Mouse (Mus musculus): ENCODE measurements around the gene Add3.

DNA sequence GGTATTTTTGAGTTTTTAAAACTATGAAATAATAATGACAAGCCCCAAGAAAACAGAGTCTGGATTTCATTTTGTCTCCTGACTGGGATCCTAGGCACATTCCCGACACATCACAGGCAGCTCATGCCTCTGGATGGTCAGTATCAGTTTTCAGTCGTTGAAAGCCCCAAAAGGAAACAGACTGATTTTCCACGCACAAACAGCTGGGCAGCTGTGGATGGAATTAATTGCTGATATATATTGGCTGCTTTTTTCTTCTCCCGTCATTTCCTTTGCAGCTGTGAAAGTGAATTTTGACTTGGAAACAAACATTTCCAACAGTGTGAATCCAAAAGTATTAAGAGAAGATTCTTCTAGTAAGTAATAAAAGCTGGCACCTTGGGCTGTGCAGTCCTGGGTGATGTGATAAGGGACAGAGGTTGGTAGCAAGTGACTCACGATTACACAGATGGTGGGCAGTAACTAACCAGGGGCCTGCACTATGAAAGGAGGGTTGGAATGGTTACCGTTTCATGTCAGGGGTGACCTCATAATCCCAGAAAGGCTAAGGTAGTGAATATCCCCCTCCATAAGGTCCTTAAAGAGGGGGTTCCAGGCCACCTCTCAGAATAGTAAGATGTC is 51.7 kb downstream of the Add3 start:
- TF ChIP-seq CTCF (IDR thresholded peaks at IDR 0.05; ENCODE audit: low read depth, low read length), result no peak
- TF ChIP-seq POLR2A (IDR thresholded peaks at IDR 0.05; ENCODE audit: borderline replicate concordance, low read depth, low read length), result no peak
